Mouse (Mus musculus) cerebellum, adult 2 months (tissue): ENCODE measurements around the gene Amtn.

Experiments used
- CTCF ChIP-seq: fragments of 200-500 bp; IDR thresholded peaks from 2 replicates; pipeline ENCODE4 v1.5.1; 2011; ENCODE audit warnings: low read depth, mild to moderate bottlenecking, control low read depth, low read length, moderate library complexity, borderline replicate concordance; ENCODE audit not compliant: insufficient read depth
- POLR2A ChIP-seq: fragments of 200-500 bp; IDR thresholded peaks from 2 replicates; pipeline ENCODE4 v1.6.1; 2011; ENCODE audit warnings: low read length, control low read depth, borderline replicate concordance; ENCODE audit not compliant: insufficient read depth

GRCm38 (mm10) chr5:88375808-88376207 lies at the start of gene Amtn:
- TF ChIP-seq POLR2A (no peak), CTCF (no peak)
